Mouse (Mus musculus): ENCODE measurements around the gene Dusp3.
"Not testable (repeated sequence)": the region's sequence is repeated elsewhere in the genome, so short reads cannot be mapped to it uniquely, and the experiment has no call there.

Dusp3 gene

GRCm38 (mm10) chr11:102011510-102011909, 24.7 kb upstream of the Dusp3 start:
- DNase-seq (ENCODE audit: low read depth), result no peak

- DNase-seq (ENCODE audit: low read depth), result no peak
Observed at GRCm38 (mm10) chr11:102010140-102010539, 23.3 kb upstream of the Dusp3 start.

- DNase-seq (ENCODE audit: low read depth), result no peak
Observed at GRCm38 (mm10) chr11:102008954-102009637, 22.3 kb upstream of the Dusp3 start.

- DNase-seq (ENCODE audit: low read depth), result no peak
Observed at GRCm38 (mm10) chr11:102008372-102008771, 21.6 kb upstream of the Dusp3 start.

- DNase-seq (ENCODE audit: low read depth), result no peak
Observed at GRCm38 (mm10) chr11:102006688-102007087, 19.9 kb upstream of the Dusp3 start.

- no peak for DNase-seq (ENCODE audit: low read depth)
Observed at GRCm38 (mm10) chr11:102006271-102006670, 19.5 kb upstream of the Dusp3 start.

- no peak for DNase-seq (ENCODE audit: low read depth)
Observed at GRCm38 (mm10) chr11:102004251-102004650, 17.4 kb upstream of the Dusp3 start.

- DNase-seq (ENCODE audit: low read depth), result no peak
Observed at GRCm38 (mm10) chr11:101999466-101999865, 12.7 kb upstream of the Dusp3 start.

- DNase-seq (ENCODE audit: low read depth), result no peak
Observed at GRCm38 (mm10) chr11:101998258-101998657, 11.4 kb upstream of the Dusp3 start.

- DNase-seq (ENCODE audit: low read depth), result no peak
Observed at GRCm38 (mm10) chr11:101995938-101996337, 9.1 kb upstream of the Dusp3 start.

- no peak for DNase-seq (ENCODE audit: low read depth)
Observed at GRCm38 (mm10) chr11:101994100-101994499, 7.3 kb upstream of the Dusp3 start.

GRCm38 (mm10) chr11:101992411-101992810, 5.6 kb upstream of the Dusp3 start:
- DNase-seq (ENCODE audit: low read depth), result no peak

- DNase-seq (ENCODE audit: low read depth), result no peak
Observed at GRCm38 (mm10) chr11:101991813-101992212, 5.0 kb upstream of the Dusp3 start.

- DNase-seq (ENCODE audit: low read depth), result no peak
Observed at GRCm38 (mm10) chr11:101990244-101990643, 3.4 kb upstream of the Dusp3 start.

- DNase-seq (ENCODE audit: low read depth), result peak; percentile 53
Observed at GRCm38 (mm10) chr11:101985990-101986389, 823 bp downstream of the Dusp3 start.

- DNase-seq (ENCODE audit: low read depth), result not testable (repeated sequence)
Observed at GRCm38 (mm10) chr11:101985450-101985849, 1.4 kb downstream of the Dusp3 start.

- peak; percentile 51 for DNase-seq (ENCODE audit: low read depth)
Observed at GRCm38 (mm10) chr11:101984054-101985025, 2.5 kb downstream of the Dusp3 start, which contains the start of gene Cfap97d1. TSS of gene Cfap97d1 (plus strand) at chr11:101984279.

GRCm38 (mm10) chr11:101983431-101983921, 3.3 kb downstream of the Dusp3 start:
- DNase-seq (ENCODE audit: low read depth), result no peak

GRCm38 (mm10) chr11:101982981-101983411, 3.8 kb downstream of the Dusp3 start:
- no peak for DNase-seq (ENCODE audit: low read depth)

GRCm38 (mm10) chr11:101981850-101982249, 5.0 kb downstream of the Dusp3 start:
- no peak for DNase-seq (ENCODE audit: low read depth)

- DNase-seq (ENCODE audit: low read depth), result no peak
Observed at GRCm38 (mm10) chr11:101980603-101981157, 6.1 kb downstream of the Dusp3 start.

- DNase-seq (ENCODE audit: low read depth), result no peak
Observed at GRCm38 (mm10) chr11:101979140-101979539, 7.7 kb downstream of the Dusp3 start.
